Mouse (Mus musculus): Measurements from ENCODE around the gene Wnt10b. TPM values are rescaled to one million over a fixed set of nuclear protein-coding genes. Genes with fewer than 3 reads are reported as not detected.
A peak's percentile ranks its signal among the peaks of the same experiment; 100 is the strongest.

Wnt10b gene
- polyA plus RNA-seq, 1 experiment from 2014 or later, result not detected

DNA sequence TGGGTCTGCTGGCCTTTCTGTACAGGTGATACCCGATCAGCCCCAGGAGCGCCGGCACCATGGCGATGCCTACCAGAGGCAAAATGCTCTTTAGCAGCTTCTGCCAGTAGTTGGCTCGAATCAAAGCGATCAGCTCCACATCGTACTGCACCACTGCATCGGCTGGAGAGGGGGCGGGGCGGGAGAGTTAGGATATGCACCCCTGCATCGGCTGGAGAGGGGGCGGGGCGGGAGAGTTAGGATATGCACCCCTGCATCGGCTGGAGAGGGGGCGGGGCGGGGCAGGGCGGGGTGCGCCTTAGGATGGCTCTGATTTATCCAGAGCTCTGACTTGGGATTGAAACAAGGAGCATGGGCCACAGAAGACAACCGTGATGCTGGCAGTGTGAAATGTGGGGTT is 53.5 kb downstream of the Wnt10b start:
- no peak overlapping the region for H3K9ac ChIP-seq
- no peak for TF ChIP-seq CTCF (IDR thresholded peaks at IDR 0.05; ENCODE audit: low read depth)
- H3K27me3 ChIP-seq (ENCODE audit: insufficient read depth, low read length), result no peaks in the 10 kb centered on the region
- ATAC-seq (ENCODE audit: insufficient read depth) (no peak), DNase-seq (no peak)
- H3K4me1 ChIP-seq (ENCODE audit: insufficient read depth), result peaks cover 21% of the 10 kb centered on the region; the same call in 1 of the 2 replicates
- no peak overlapping the region for H3K4me3 ChIP-seq (ENCODE audit: low read depth, low read length)
- H3K9me3 ChIP-seq (ENCODE audit: low read depth, low read length), result no peaks in the 10 kb centered on the region
- H3K4me2 ChIP-seq, result peak overlapping the region; percentile 41
- no peaks in the 10 kb centered on the region for H3K36me3 ChIP-seq (ENCODE audit: insufficient read depth)
- WGBS, result 17% methylated on average over 19 of the region's 19 CpGs
- no peak overlapping the region for H3K27ac ChIP-seq (ENCODE audit: low read depth)

DNA sequence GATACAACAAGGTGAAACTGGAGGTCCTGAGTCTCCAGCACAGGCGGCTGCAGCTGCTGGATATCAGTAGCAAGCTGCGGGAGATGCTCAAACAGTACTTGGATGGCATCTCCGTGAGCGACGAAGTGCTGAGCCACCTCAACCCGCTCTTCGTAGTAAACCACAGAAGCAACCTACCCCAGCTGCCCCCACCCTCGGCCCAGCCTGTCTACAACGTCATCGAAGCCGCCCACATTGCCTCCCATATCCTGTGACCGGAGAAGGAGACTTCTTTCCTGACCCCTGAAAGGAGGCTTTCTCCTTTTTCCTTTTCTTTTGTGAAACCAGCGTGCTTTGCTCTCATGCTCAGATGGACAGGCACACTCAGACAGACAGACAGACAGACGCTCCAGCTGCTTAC is 55.1 kb downstream of the Wnt10b start:
- ATAC-seq (ENCODE audit: insufficient read depth), result no peak

DNA sequence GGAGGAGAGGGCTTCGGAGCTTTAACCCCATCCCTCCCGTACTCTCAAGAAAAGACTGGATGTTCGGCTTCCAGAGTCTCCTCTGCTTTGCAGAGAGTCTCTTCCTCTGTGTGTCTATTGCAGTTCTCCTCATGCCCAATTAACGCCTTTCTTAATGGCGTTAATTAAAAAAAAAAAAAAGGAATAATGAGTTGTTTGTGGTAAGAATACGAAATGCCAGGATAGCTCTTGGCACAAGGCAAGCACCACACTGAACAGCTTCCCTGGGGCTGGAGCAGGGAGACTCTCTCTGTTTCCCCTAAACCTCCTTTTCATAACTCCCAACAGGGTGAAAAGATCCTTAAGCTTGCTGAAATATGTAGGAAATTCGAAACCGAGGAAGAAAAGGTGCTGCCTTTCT is 55.8 kb downstream of the Wnt10b start:
- Histone ChIP-seq H3K36me3 (ENCODE audit: insufficient read depth) (no peaks in the 10 kb centered on the region), H3K4me2 (no peak overlapping the region), H3K9ac (no peak overlapping the region), H3K9me3 (ENCODE audit: low read depth, low read length) (no peaks in the 10 kb centered on the region), H3K27me3 (ENCODE audit: insufficient read depth, low read length) (no peaks in the 10 kb centered on the region), H3K27ac (ENCODE audit: low read depth) (no peak overlapping the region), H3K4me1 (ENCODE audit: insufficient read depth) (peaks cover 16% of the 10 kb centered on the region; the same call in 1 of the 2 replicates), H3K4me3 (ENCODE audit: low read depth, low read length) (no peak overlapping the region)
- WGBS, result 70% methylated on average over 8 of the region's 8 CpGs
- no peak for DNase-seq
- TF ChIP-seq CTCF (IDR thresholded peaks at IDR 0.05; ENCODE audit: low read depth), result no peak
- ATAC-seq (ENCODE audit: insufficient read depth), result no peak

More for the DNA sequence above, 55.1 kb downstream of the Wnt10b start:
- H3K27ac ChIP-seq (ENCODE audit: low read depth), result no peak overlapping the region
- DNase-seq, result peak; percentile 29
- 42% methylated on average over 14 of the region's 14 CpGs for WGBS
- peaks cover 16% of the 10 kb centered on the region; the same call in 1 of the 2 replicates for H3K4me1 ChIP-seq (ENCODE audit: insufficient read depth)
- H3K36me3 ChIP-seq (ENCODE audit: insufficient read depth), result no peaks in the 10 kb centered on the region
- TF ChIP-seq CTCF (IDR thresholded peaks at IDR 0.05; ENCODE audit: low read depth), result no peak
- H3K9me3 ChIP-seq (ENCODE audit: low read depth, low read length), result no peaks in the 10 kb centered on the region
- H3K4me3 ChIP-seq (ENCODE audit: low read depth, low read length), result no peak overlapping the region
- no peaks in the 10 kb centered on the region for H3K27me3 ChIP-seq (ENCODE audit: insufficient read depth, low read length)
- no peak overlapping the region for H3K9ac ChIP-seq
- no peak overlapping the region; the same call in 1 of the 2 replicates for H3K4me2 ChIP-seq

Other genes starting within 250 kb of the Wnt10b start
- gene Kansl2, start 243.9 kb downstream of the Wnt10b start, polyA plus RNA-seq (2014; fragmentation: Nextera tagmentation; extraction: Ambion mirVana), result 113 and 121 TPM in 2 replicates
- gene Ccnt1, start 207.2 kb downstream of the Wnt10b start, polyA plus RNA-seq (2014; fragmentation: Nextera tagmentation; extraction: Ambion mirVana), result 57.7 and 58.5 TPM in 2 replicates
- gene 4930415O20Rik, start 207.1 kb downstream of the Wnt10b start, polyA plus RNA-seq (2014; fragmentation: Nextera tagmentation; extraction: Ambion mirVana), result 0.50 TPM in 1 of 2 replicates, not detected in the other
- gene Adcy6, start 168.1 kb downstream of the Wnt10b start, polyA plus RNA-seq (2014; fragmentation: Nextera tagmentation; extraction: Ambion mirVana), result 20.5 and 21.8 TPM in 2 replicates
- 24.6 and 28.9 TPM in 2 replicates for gene Cacnb3, start 147.3 kb downstream of the Wnt10b start, polyA plus RNA-seq (2014; fragmentation: Nextera tagmentation; extraction: Ambion mirVana)
- 27.2 and 28.7 TPM in 2 replicates for gene Ddx23, start 115.3 kb downstream of the Wnt10b start, polyA plus RNA-seq (2014; fragmentation: Nextera tagmentation; extraction: Ambion mirVana)
- gene Rnd1, start 100.7 kb downstream of the Wnt10b start, polyA plus RNA-seq (2014; fragmentation: Nextera tagmentation; extraction: Ambion mirVana), result 0.57 and 0.67 TPM in 2 replicates
- 0.28 and 1.1 TPM in 2 replicates for gene Ccdc65, start 69.9 kb downstream of the Wnt10b start, polyA plus RNA-seq (2014; fragmentation: Nextera tagmentation; extraction: Ambion mirVana)
- gene Fkbp11, start 50.0 kb downstream of the Wnt10b start, polyA plus RNA-seq (2014; fragmentation: Nextera tagmentation; extraction: Ambion mirVana), result 29.7 and 32.9 TPM in 2 replicates
- 35.4 and 42.5 TPM in 2 replicates for gene Arf3, start 14.9 kb downstream of the Wnt10b start, polyA plus RNA-seq (2014; fragmentation: Nextera tagmentation; extraction: Ambion mirVana)
- not detected in 2 replicates for gene Wnt1, start 11.7 kb upstream of the Wnt10b start, polyA plus RNA-seq (2014; fragmentation: Nextera tagmentation; extraction: Ambion mirVana)
- gene Ddn, start 31.3 kb upstream of the Wnt10b start, polyA plus RNA-seq (2014; fragmentation: Nextera tagmentation; extraction: Ambion mirVana), result 0.04 and 0.12 TPM in 2 replicates
- gene Prkag1, start 53.4 kb upstream of the Wnt10b start, polyA plus RNA-seq (2014; fragmentation: Nextera tagmentation; extraction: Ambion mirVana), result 93.4 and 93.7 TPM in 2 replicates
- gene Kmt2d, start 93.1 kb upstream of the Wnt10b start, polyA plus RNA-seq (2014; fragmentation: Nextera tagmentation; extraction: Ambion mirVana), result 17.1 and 19.3 TPM in 2 replicates
- 8.5 and 9.5 TPM in 2 replicates for gene Rhebl1, start 116.4 kb upstream of the Wnt10b start, polyA plus RNA-seq (2014; fragmentation: Nextera tagmentation; extraction: Ambion mirVana)
- 1.0 and 1.3 TPM in 2 replicates for gene Dhh, start 120.4 kb upstream of the Wnt10b start, polyA plus RNA-seq (2014; fragmentation: Nextera tagmentation; extraction: Ambion mirVana)
- 4.5 and 5.5 TPM in 2 replicates for gene Lmbr1l, start 140.1 kb upstream of the Wnt10b start, polyA plus RNA-seq (2014; fragmentation: Nextera tagmentation; extraction: Ambion mirVana)
- gene Tuba1b, start 156.4 kb upstream of the Wnt10b start, polyA plus RNA-seq (2014; fragmentation: Nextera tagmentation; extraction: Ambion mirVana), result 2,161 and 2,216 TPM in 2 replicates
- not detected in 2 replicates for gene Gm49450, start 175.4 kb upstream of the Wnt10b start, polyA plus RNA-seq (2014; fragmentation: Nextera tagmentation; extraction: Ambion mirVana)
- gene Tuba1a, start 175.6 kb upstream of the Wnt10b start, polyA plus RNA-seq (2014; fragmentation: Nextera tagmentation; extraction: Ambion mirVana), result 1,129 and 1,167 TPM in 2 replicates